Mouse (Mus musculus): ENCODE measurements around the gene Actr3b.

DNA sequence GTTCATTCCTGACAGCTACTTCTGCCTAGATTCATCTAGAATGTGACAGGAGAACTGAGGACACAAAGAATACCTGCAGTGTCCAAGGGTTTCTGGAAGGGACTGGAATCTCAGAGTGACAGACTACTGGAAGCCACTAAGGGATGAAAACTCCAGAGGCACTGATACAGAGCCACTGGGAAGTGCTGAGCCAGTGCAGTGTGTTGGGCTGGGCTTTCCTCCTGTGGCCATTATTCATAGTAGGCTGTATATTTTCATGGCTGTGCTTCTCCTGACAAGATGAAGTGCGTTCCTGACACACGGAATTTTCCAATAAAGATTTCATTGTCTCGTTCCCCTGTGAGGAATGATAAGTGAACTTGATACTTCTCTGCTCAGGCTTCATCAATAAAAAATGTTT lies 126.9 kb downstream of the Actr3b start:
- TF ChIP-seq CTCF (IDR thresholded peaks at IDR 0.05; ENCODE audit: extremely low read depth, insufficient read depth, low read length) (no peak), POLR2A (IDR thresholded peaks at IDR 0.05; ENCODE audit: extremely low read depth, insufficient read depth, low read length) (no peak)
